Mouse (Mus musculus) intestine, postnatal 0 days (tissue): ENCODE measurements around the gene Slco3a1. TPM values are rescaled to one million over a fixed set of nuclear protein-coding genes. Genes with fewer than 3 reads are reported as not detected.

Source experiments
- ATAC-seq: fragments of 200-750 bp; cut with Nextera tagmentation; 2 replicates; pipeline ENCODE4 v1.8.0; 2017; ENCODE audit warnings: mild to moderate bottlenecking, moderate TSS enrichment, moderate library complexity
- H3K27ac ChIP-seq: fragments of 300-500 bp; sonication (generic); 2 replicates; pipeline ENCODE4 v1.5.1; 2014; ENCODE audit warnings: mild to moderate bottlenecking, low read depth, low read length, moderate library complexity
- H3K27me3 ChIP-seq: fragments of 300-500 bp; sonication (generic); replicated peaks from 2 replicates; pipeline ENCODE4 v1.6.1; 2014; ENCODE audit warnings: low read length, mixed read lengths; ENCODE audit not compliant: control insufficient read depth, insufficient read depth
- H3K36me3 ChIP-seq: fragments of 300-500 bp; sonication (generic); 2 replicates; pipeline ENCODE4 v1.6.1; 2014; ENCODE audit warnings: mild to moderate bottlenecking, moderate library complexity; ENCODE audit not compliant: control insufficient read depth, insufficient read depth
- H3K4me1 ChIP-seq: fragments of 300-500 bp; sonication (generic); replicated peaks from 2 replicates; pipeline ENCODE4 v1.6.1; 2014; ENCODE audit warnings: antibody characterized with exemption, low read length, mixed read lengths; ENCODE audit not compliant: control insufficient read depth, insufficient read depth
- H3K4me2 ChIP-seq: fragments of 300-500 bp; sonication (generic); replicated peaks from 2 replicates; pipeline ENCODE4 v1.6.1; 2014; ENCODE audit warnings: low read depth, mild to moderate bottlenecking, moderate library complexity
- H3K4me3 ChIP-seq: fragments of 300-500 bp; sonication (generic); 2 replicates; pipeline ENCODE4 v1.5.1; 2014; ENCODE audit warnings: low read depth, low read length
- H3K9ac ChIP-seq: fragments of 300-500 bp; sonication (generic); 2 replicates; pipeline ENCODE4 v1.6.1; 2014; ENCODE audit warnings: mild to moderate bottlenecking, low read depth, low read length
- H3K9me3 ChIP-seq: fragments of 300-500 bp; sonication (generic); 2 replicates; pipeline ENCODE4 v1.6.1; 2016; ENCODE audit warnings: mixed run types; ENCODE audit not compliant: control insufficient read depth
- CTCF ChIP-seq: sonication (generic); IDR thresholded peaks from 2 replicates; pipeline ENCODE4 v1.5.1; 2016; ENCODE audit warnings: low read depth, mild to moderate bottlenecking, control low read depth, antibody characterized with exemption, moderate library complexity
- WGBS: fragments of 180-500 bp; shearing (Covaris S2); extraction: QIAGEN DNeasy Blood & Tissue Kit; methylation state at CpG from one replicate; pipeline ENCODE4 v1.1.7; 2014; 5-methylcytosine and 5-hydroxymethylcytosine counted together
- polyA plus RNA-seq: library from polyadenylated mRNA; unstranded; fragments of >200 nt; fragmentation: Nextera tagmentation; extraction: Ambion mirVana; gene quantifications from 2 replicates; pipeline ENCODE4 v1.2.1, GENCODE M21; 2015

The Slco3a1 gene
- polyA plus RNA-seq, 1 experiment from 2014 or later = 8.1 TPM

GRCm38 (mm10) chr7:74286531-74286930, 268.0 kb downstream of the Slco3a1 start:
- no peak for TF ChIP-seq CTCF
- WGBS = 80% methylated on average over 4 of the region's 4 CpGs
- Histone ChIP-seq H3K4me3 (no peak overlapping the region), H3K4me1 (no peaks in the 10 kb centered on the region), H3K9ac (no peak overlapping the region), H3K27me3 (no peaks in the 10 kb centered on the region), H3K9me3 (no peaks in the 10 kb centered on the region), H3K4me2 (no peak overlapping the region), H3K27ac (no peak overlapping the region), H3K36me3 (no peaks in the 10 kb centered on the region)
- ATAC-seq = no peak

- Histone ChIP-seq H3K4me1 (no peaks in the 10 kb centered on the region), H3K36me3 (no peaks in the 10 kb centered on the region), H3K9ac (no peak overlapping the region), H3K27ac (no peak overlapping the region), H3K4me2 (no peak overlapping the region), H3K9me3 (no peaks in the 10 kb centered on the region), H3K4me3 (no peak overlapping the region), H3K27me3 (no peaks in the 10 kb centered on the region)
- no peak for TF ChIP-seq CTCF
- WGBS = 91% methylated on average over 2 of the region's 2 CpGs
- no peak for ATAC-seq
These were observed 274.2 kb downstream of the Slco3a1 start for GRCm38 (mm10) chr7:74280371-74280770.

- Histone ChIP-seq H3K9ac (no peak overlapping the region), H3K4me1 (no peaks in the 10 kb centered on the region), H3K36me3 (no peaks in the 10 kb centered on the region), H3K4me2 (no peak overlapping the region), H3K27me3 (no peaks in the 10 kb centered on the region), H3K9me3 (no peaks in the 10 kb centered on the region), H3K4me3 (no peak overlapping the region), H3K27ac (no peak overlapping the region)
- TF ChIP-seq CTCF = no peak
- no peak for ATAC-seq
- WGBS = 94% methylated on average over 3 of the region's 3 CpGs
These were observed 275.2 kb downstream of the Slco3a1 start for GRCm38 (mm10) chr7:74279356-74279755.

DNA sequence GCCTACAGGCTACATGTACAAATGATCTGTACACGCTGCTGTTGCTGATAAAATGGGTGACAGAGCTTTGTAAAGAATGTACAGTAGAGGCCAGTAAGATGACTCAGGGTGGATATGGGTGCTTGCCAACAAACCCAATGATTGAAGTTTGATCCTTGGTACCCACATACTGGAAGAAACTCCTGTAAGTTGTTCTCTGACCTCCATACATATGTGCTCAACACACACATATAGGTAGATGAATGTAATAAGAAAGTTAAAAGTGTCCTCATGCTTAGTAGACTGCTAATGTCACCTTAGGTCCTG, 284.5 kb downstream of the Slco3a1 start:
- no peaks in the 10 kb centered on the region for H3K9me3 ChIP-seq
- no peak overlapping the region for H3K4me3 ChIP-seq
- H3K4me1 ChIP-seq = no peaks in the 10 kb centered on the region
- ATAC-seq = no peak
- no peak overlapping the region for H3K9ac ChIP-seq
- H3K4me2 ChIP-seq = no peak overlapping the region
- H3K36me3 ChIP-seq = no peaks in the 10 kb centered on the region
- no peaks in the 10 kb centered on the region for H3K27me3 ChIP-seq
- no peak overlapping the region for H3K27ac ChIP-seq
- TF ChIP-seq CTCF = no peak
- WGBS = 74% methylated on average over 1 of the region's 1 CpGs

DNA sequence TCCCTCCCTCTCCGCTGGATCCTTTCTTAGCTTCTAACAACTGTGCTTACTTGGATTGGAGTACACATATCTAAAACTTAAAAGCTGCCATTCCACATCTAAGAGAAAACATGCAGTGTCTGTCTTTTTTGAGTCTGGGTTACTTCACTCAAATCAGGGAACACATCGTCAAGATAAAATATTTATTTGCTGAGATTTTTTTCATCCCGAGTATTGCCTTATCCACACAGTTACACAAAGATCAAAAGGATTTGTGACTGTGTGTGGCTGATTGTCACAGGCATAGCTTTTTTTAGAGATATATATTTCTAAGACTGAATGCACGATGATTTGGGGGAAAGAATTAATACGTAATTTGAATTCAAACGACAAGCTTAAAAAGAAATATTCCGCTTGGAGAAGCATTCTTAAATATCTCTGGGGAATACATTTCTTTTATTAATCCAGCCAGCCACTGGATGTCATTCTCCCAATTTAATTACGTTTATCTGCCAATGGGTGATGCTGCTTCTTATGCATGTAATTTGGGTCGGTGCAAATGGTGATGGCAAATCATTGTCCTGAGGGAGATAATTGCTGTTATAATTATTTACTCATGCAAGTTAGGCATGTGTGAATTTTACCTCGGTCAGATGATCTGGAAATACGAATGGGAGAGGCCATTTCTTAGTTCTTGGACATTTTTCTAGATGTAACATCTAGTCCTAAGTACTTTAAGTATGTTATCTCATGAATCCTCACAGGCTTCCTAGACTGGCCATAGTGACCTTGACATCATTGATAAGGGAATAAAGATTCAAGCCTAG, 285.1 kb downstream of the Slco3a1 start:
- TF ChIP-seq CTCF = no peak
- no peak overlapping the region for H3K4me2 ChIP-seq
- H3K9me3 ChIP-seq = no peaks in the 10 kb centered on the region
- no peaks in the 10 kb centered on the region for H3K36me3 ChIP-seq
- no peak for ATAC-seq
- no peak overlapping the region for H3K9ac ChIP-seq
- H3K27ac ChIP-seq = no peak overlapping the region
- no peaks in the 10 kb centered on the region for H3K4me1 ChIP-seq
- WGBS = 83% methylated on average over 11 of the region's 11 CpGs
- H3K4me3 ChIP-seq = no peak overlapping the region
- H3K27me3 ChIP-seq = no peaks in the 10 kb centered on the region

DNA sequence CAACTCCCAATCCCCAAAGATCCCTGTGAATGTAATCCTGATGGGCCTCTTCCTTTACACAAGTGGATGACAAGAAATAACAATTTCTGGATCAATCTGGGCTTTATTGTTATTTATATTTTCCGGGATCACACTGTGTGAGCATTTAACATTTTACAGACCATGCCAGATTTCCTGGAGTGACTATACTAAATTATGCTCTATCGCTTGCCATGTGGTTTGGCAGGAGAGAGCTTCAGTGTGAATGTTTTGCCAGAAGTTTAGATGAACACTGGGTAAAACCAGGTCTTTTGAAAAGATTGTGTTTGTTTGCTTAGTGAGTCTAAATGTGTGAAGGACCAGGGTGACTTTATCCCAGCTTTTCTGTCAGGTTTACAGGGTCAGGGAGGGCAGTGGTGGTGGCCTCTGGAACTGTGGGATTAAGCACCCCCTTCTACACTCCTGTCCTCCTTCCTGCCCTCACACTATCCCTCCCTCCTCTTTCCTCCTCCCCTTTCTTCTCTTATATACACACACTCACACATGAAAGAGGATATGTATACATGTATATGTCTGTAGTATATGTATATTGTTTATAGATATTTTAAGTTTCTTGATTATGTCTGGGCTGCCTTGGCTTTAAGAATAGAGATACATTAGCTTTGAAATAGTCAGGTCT, 287.9 kb downstream of the Slco3a1 start:
- 61% methylated on average over 2 of the region's 2 CpGs for WGBS

More for the DNA sequence above, 287.9 kb downstream of the Slco3a1 start:
- Histone ChIP-seq H3K9ac (no peak overlapping the region), H3K4me2 (no peak overlapping the region), H3K4me3 (no peak overlapping the region), H3K36me3 (no peaks in the 10 kb centered on the region), H3K27ac (no peak overlapping the region), H3K9me3 (no peaks in the 10 kb centered on the region), H3K4me1 (no peaks in the 10 kb centered on the region), H3K27me3 (no peaks in the 10 kb centered on the region)
- no peak for TF ChIP-seq CTCF
- ATAC-seq = no peak
